Mouse (Mus musculus) testis, adult 2 months (tissue): ENCODE measurements around the gene Rab3gap1.

Source experiments
- CTCF ChIP-seq: fragments of 200-500 bp; IDR thresholded peaks from 2 replicates; pipeline ENCODE4 v1.5.1; 2012; ENCODE audit warnings: low read depth, mild to moderate bottlenecking, inconsistent platforms, low read length, moderate library complexity; ENCODE audit not compliant: control insufficient read depth, insufficient read depth, insufficient replicate concordance
- POLR2A ChIP-seq: fragments of 200-500 bp; IDR thresholded peaks from 2 replicates; pipeline ENCODE4 v1.6.1; 2012; ENCODE audit warnings: low read depth, mild to moderate bottlenecking, inconsistent platforms, low read length, moderate library complexity; ENCODE audit not compliant: control insufficient read depth

DNA sequence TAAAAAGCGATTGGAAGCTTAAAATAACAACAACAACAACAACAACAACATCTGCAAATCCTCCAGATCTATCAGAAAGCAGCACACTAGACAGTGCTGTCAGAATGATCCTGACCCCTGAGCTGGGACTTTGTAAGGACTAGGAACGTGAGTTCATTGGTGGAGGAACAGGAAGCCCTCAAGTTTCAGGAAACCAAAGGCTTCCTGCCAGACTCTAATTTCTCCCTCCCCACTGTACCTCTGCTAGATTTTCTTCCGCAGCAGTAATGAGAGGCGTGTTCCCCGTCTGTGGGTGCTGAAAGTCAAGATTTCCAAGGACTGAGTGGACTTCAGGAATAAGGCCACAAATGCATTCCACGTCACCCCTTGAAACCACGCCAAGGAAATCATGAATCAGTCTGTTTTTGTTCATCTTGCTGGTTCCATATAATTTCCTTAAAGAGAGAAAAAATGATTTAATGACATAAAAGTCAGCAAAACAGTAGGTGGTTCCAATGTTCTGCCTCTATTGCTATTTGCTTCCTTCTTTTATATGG is 18.4 kb upstream of the Rab3gap1 start:
- TF ChIP-seq CTCF (no peak), POLR2A (no peak)
